Mouse (Mus musculus): ENCODE results near the gene Stx5a. TPM values are rescaled to one million over a fixed set of nuclear protein-coding genes. Genes with fewer than 3 reads are reported as not detected.
"Not testable (repeated sequence)": the region's sequence is repeated elsewhere in the genome, so short reads cannot be mapped to it uniquely, and the experiment has no call there.

Gene Stx5a
- polyA plus RNA-seq, 1 experiment from 2014 or later: 118 TPM

DNA sequence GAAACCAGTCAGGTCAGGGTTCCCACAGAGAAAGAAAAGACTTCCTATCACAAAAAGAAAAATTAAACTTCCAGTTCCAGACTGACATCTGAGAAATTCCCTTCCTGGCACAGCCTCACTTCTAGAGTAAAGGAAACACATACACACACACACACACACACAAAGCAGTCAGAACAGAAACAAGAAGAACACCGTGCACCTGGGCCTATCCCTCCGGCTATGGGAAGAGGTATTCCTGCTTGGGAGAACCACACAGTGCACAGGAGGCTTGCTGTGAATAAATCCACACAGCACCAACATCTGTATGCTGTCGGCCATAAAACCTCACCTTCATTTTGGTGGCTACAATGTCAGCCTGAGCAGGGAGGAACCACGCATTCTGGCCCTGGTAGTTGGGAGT is 29.7 kb upstream of the Stx5a start:
- peaks cover 34% of the 10 kb centered on the region for H3K4me1 ChIP-seq
- peak overlapping the region; percentile 73 for H3K4me2 ChIP-seq
- ATAC-seq: no peak
- H3K27me3 ChIP-seq: no peaks in the 10 kb centered on the region
- H3K9me3 ChIP-seq (replicated peaks): no peaks in the 10 kb centered on the region
- H3K9ac ChIP-seq: peak overlapping the region; percentile 95
- peak overlapping the region; percentile 81 for H3K4me3 ChIP-seq
- H3K27ac ChIP-seq: no peak overlapping the region
- peaks cover 51% of the 10 kb centered on the region for H3K36me3 ChIP-seq (ENCODE audit: poor library complexity, severe bottlenecking)
- 78% methylated on average over 4 of the region's 4 CpGs for WGBS

GRCm38 (mm10) chr19:8711949-8712869 is 29.0 kb upstream of the Stx5a start:
- Histone ChIP-seq H3K27ac (peak overlapping the region; percentile 85), H3K36me3 (ENCODE audit: poor library complexity, severe bottlenecking) (peaks cover 45% of the 10 kb centered on the region), H3K4me3 (peak overlapping the region; percentile 81), H3K27me3 (no peaks in the 10 kb centered on the region), H3K9ac (peak overlapping the region; percentile 95), H3K4me1 (peaks cover 34% of the 10 kb centered on the region), H3K4me2 (peak overlapping the region; percentile 73), H3K9me3 (replicated peaks) (no peaks in the 10 kb centered on the region)
- no peak for ATAC-seq
- WGBS: 66% methylated on average over 10 of the region's 10 CpGs

DNA sequence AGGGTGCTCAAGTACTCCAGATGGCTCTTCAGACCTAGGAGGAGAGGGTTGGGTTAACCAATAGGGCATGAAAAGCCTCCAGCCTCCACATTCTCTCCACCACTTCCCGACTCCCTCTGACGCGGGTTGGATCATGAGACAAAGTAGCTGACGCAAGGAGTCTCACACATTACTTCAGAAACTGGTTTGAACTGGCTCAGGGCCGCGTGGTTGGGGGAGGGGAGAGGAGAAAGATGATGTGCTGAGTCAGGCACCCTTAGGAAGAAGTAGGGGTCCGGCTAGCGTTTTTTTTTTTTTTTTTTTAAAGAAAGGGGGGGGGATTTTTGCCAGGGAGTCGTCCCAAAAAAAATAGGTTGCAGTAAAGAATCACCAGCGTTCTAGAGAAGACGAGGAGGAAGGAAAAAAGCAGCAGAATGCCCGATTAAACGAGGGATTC is 28.3 kb upstream of the Stx5a start:
- Histone ChIP-seq H3K27me3 (no peaks in the 10 kb centered on the region), H3K9ac (peak overlapping the region; percentile 95), H3K4me2 (peak overlapping the region; percentile 73), H3K9me3 (replicated peaks) (no peaks in the 10 kb centered on the region), H3K27ac (peak overlapping the region; percentile 85), H3K4me3 (peak overlapping the region; percentile 81), H3K4me1 (peaks cover 34% of the 10 kb centered on the region), H3K36me3 (ENCODE audit: poor library complexity, severe bottlenecking) (peaks cover 38% of the 10 kb centered on the region)
- WGBS: 0% methylated on average over 13 of the region's 13 CpGs
- ATAC-seq: peak; percentile 73

GRCm38 (mm10) chr19:8713306-8713996 is 27.8 kb upstream of the Stx5a start:
- Histone ChIP-seq H3K4me3 (peak overlapping the region; percentile 81), H3K9ac (peak overlapping the region; percentile 95), H3K27ac (peak overlapping the region; percentile 85), H3K4me1 (peaks cover 34% of the 10 kb centered on the region), H3K4me2 (peak overlapping the region; percentile 73), H3K9me3 (replicated peaks) (no peaks in the 10 kb centered on the region), H3K36me3 (ENCODE audit: poor library complexity, severe bottlenecking) (peaks cover 33% of the 10 kb centered on the region), H3K27me3 (no peaks in the 10 kb centered on the region)
- ATAC-seq: peak; percentile 96
- under 1% methylated on average over 45 of the region's 51 CpGs for WGBS

DNA sequence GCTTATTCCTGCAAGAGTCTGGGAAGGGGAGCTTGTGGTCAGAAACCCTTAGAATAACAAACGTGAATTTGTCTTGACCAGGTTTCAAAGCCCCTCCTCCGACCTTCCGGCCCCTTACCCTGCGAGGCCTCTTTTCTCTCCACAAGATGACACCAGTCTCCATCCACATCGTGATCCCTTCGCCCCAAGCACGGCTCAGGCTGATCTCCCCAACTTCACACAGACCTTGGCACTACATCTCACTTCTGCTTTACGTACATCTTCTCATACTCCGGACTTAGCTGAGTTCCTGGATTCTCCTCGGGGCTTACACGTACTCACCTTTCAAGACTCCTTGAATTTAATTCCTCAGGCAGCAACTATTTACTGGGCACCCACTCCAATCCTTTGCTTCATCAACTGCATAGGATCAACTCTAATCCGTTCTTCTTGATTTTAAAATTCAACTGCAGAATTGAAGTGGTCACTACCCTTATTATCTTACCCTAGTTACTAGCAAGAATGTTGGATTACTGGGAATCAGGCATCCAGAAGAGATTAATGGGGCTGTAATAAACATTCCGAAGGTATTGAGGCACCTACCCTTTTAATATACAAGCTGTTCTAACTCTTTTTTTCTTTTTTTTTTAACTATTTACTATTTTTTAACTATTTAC is 27.1 kb upstream of the Stx5a start:
- 7% methylated on average over 13 of the region's 13 CpGs for WGBS
- H3K9me3 ChIP-seq (replicated peaks): no peaks in the 10 kb centered on the region
- H3K9ac ChIP-seq: peak overlapping the region; percentile 95
- H3K4me3 ChIP-seq: peak overlapping the region; percentile 81
- peaks cover 34% of the 10 kb centered on the region for H3K4me1 ChIP-seq
- peaks cover 26% of the 10 kb centered on the region for H3K36me3 ChIP-seq (ENCODE audit: poor library complexity, severe bottlenecking)
- peak; percentile 5; the same call in 1 of the 2 replicates for ATAC-seq
- H3K27me3 ChIP-seq: no peaks in the 10 kb centered on the region
- peak overlapping the region; percentile 73 for H3K4me2 ChIP-seq
- peak overlapping the region; percentile 85 for H3K27ac ChIP-seq

DNA sequence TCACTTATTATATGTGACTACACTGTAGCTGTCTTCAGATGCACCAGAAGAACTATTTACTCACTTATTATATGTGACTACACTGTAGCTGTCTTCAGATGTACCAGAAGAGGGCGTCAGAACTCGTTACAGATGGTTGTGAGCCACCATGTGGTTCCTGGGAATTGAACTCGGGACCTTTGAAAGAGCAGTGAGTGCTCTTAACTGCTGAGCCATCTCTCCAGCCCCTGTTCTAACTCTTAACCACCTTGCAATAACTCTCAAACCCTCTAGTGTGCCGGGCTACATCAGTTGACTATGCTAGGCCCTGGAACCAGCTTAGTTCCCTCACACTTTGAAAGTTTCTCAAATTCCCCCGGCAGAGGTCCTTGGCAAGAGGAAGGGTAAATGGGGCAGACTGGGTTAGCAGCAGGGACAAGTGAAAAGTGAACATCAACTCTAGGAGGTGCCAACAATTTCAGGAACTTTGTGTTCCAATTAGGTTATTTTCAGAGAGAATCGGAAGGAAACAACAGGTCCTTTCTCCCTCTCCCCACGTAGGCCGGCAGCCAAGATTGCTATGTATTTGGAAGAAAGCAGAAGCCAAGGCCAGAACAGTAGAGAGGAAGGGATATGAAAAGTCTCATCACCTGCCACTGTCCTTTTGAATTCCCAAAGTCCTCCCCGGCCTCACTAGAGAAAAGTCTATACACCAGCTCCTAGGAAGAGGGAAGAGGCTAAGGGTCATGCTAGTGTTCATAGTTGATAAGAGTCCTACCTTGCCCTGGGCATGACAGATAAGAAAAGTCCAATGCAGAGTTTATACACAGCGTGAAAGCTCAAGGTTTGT is 26.3 kb upstream of the Stx5a start:
- H3K9me3 ChIP-seq (replicated peaks): no peaks in the 10 kb centered on the region
- no peak overlapping the region for H3K9ac ChIP-seq
- H3K4me3 ChIP-seq: no peak overlapping the region
- H3K27me3 ChIP-seq: no peaks in the 10 kb centered on the region
- H3K27ac ChIP-seq: no peak overlapping the region
- H3K4me1 ChIP-seq: peaks cover 34% of the 10 kb centered on the region
- 73% methylated on average over 10 of the region's 10 CpGs for WGBS
- peak overlapping the region; percentile 73; the same call in 1 of the 2 replicates for H3K4me2 ChIP-seq
- peaks cover 19% of the 10 kb centered on the region for H3K36me3 ChIP-seq (ENCODE audit: poor library complexity, severe bottlenecking)
- ATAC-seq: no peak

GRCm38 (mm10) chr19:8715868-8716766 is 25.1 kb upstream of the Stx5a start:
- Histone ChIP-seq H3K9ac (0 out of 2 replicates have a peak overlapping the region, but pooled peaks have one; percentile 16), H3K4me2 (no peak overlapping the region), H3K9me3 (replicated peaks) (no peaks in the 10 kb centered on the region), H3K4me3 (no peak overlapping the region), H3K27ac (no peak overlapping the region; the same call in 1 of the 2 replicates), H3K27me3 (no peaks in the 10 kb centered on the region), H3K4me1 (peaks cover 25% of the 10 kb centered on the region), H3K36me3 (ENCODE audit: poor library complexity, severe bottlenecking) (peaks cover 7% of the 10 kb centered on the region)
- 68% methylated on average over 10 of the region's 10 CpGs for WGBS
- ATAC-seq: no peak

- WGBS: 62% methylated on average over 10 of the region's 10 CpGs
These were observed 24.3 kb upstream of the Stx5a start for GRCm38 (mm10) chr19:8716767-8717475.

GRCm38 (mm10) chr19:8718357-8718756 is 22.9 kb upstream of the Stx5a start:
- H3K4me1 ChIP-seq: peaks cover 22% of the 10 kb centered on the region
- H3K27me3 ChIP-seq: no peaks in the 10 kb centered on the region
- no peak overlapping the region for H3K4me3 ChIP-seq
- no peaks in the 10 kb centered on the region for H3K9me3 ChIP-seq (replicated peaks)
- no peak overlapping the region for H3K9ac ChIP-seq
- H3K4me2 ChIP-seq: no peak overlapping the region
- ATAC-seq: no peak
- 69% methylated on average over 3 of the region's 3 CpGs for WGBS
- H3K27ac ChIP-seq: no peak overlapping the region
- H3K36me3 ChIP-seq (ENCODE audit: poor library complexity, severe bottlenecking): no peaks in the 10 kb centered on the region

More at GRCm38 (mm10) chr19:8716767-8717475, 24.3 kb upstream of the Stx5a start:
- Histone ChIP-seq H3K4me1 (peaks cover 24% of the 10 kb centered on the region), H3K27ac (no peak overlapping the region), H3K36me3 (ENCODE audit: poor library complexity, severe bottlenecking) (0 out of 2 replicates have a peak, but pooled peaks cover under 1% of the 10 kb centered on the region), H3K9me3 (replicated peaks) (no peaks in the 10 kb centered on the region), H3K27me3 (no peaks in the 10 kb centered on the region), H3K9ac (no peak overlapping the region), H3K4me2 (no peak overlapping the region), H3K4me3 (no peak overlapping the region)
- no peak for ATAC-seq

DNA sequence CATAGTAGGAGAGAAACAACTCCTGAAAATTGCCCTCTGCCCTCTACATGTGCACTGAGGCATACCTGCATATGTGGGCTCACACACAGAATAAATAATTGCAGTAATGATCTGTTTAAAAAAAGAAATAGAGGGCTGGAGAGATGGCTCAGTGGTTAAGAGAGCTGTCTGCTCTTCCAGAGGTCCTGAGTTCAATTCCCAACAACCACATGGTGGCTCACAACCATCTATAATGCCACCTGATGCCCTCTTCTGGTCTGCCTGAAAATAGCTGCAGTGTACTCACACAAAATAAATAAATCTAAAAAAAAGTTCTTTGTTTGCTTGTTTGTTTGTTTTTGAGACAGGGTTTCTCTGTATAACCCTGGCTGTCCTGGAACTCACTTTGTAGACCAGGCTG is 22.2 kb upstream of the Stx5a start:
- H3K27ac ChIP-seq; ATAC-seq; H3K36me3 ChIP-seq (ENCODE audit: poor library complexity, severe bottlenecking); H3K4me3 ChIP-seq; H3K27me3 ChIP-seq; H3K4me2 ChIP-seq; H3K9me3 ChIP-seq (replicated peaks); H3K9ac ChIP-seq: not testable (repeated sequence)
- H3K4me1 ChIP-seq: peaks cover 21% of the 10 kb centered on the region

Measured in forebrain, embryonic 13.5 days (tissue).